Mouse (Mus musculus) CH12.LX (cell line): Measurements from ENCODE around the gene AF067061. TPM values are rescaled to one million over a fixed set of nuclear protein-coding genes. Genes with fewer than 3 reads are reported as not detected.
A peak's percentile ranks its signal among the peaks of the same experiment; 100 is the strongest.
"Not testable (repeated sequence)": the region's sequence is repeated elsewhere in the genome, so short reads cannot be mapped to it uniquely, and the experiment has no call there.

Experiments
- DNase-seq: peaks from one replicate; pipeline ENCODE4 v3.0.0-alpha.2; 2013; ENCODE audit errors: extremely low read depth
- H3K27ac ChIP-seq: 2 replicates; pipeline ENCODE4 v1.5.1; 2012; ENCODE audit warnings: low read depth, mild to moderate bottlenecking, control low read depth, moderate library complexity; ENCODE audit not compliant: insufficient read depth
- H3K27me3 ChIP-seq: replicated peaks from 2 replicates; pipeline ENCODE3; 2012; ENCODE audit warnings: inconsistent platforms
- H3K36me3 ChIP-seq, 2 experiments: replicated peaks in 1 of 2; 2 replicates each; pipeline versions ENCODE3 to v1.6.1; 2012; ENCODE audit warnings: inconsistent platforms in 1 of 2, low read length in 1 of 2, mild to moderate bottlenecking in 1 of 2, mixed read lengths in 1 of 2, moderate library complexity in 1 of 2; ENCODE audit not compliant: control insufficient read depth in 1 of 2, insufficient read depth in 1 of 2
- H3K4me1 ChIP-seq, 2 experiments: 2 replicates each; pipeline ENCODE4 v1.6.1; 2012; ENCODE audit warnings: inconsistent platforms in 1 of 2, moderate library complexity in 1 of 2; ENCODE audit not compliant: insufficient read depth in 2 of 2, control insufficient read depth in 1 of 2
- H3K4me2 ChIP-seq: 2 replicates; pipeline ENCODE4 v1.6.1; 2012; ENCODE audit warnings: low read depth, mild to moderate bottlenecking, control low read depth; ENCODE audit not compliant: poor library complexity, insufficient read depth, severe bottlenecking
- H3K4me3 ChIP-seq, 3 experiments: fragments of 150-350 bp in 1 of 3; sonication (generic) in 1 of 3; replicated peaks in 1 of 3; 2 replicates each; pipeline versions ENCODE3 to v1.5.1; 2011 to 2012; ENCODE audit warnings: low read depth in 2 of 3, low read length in 2 of 3, mild to moderate bottlenecking in 2 of 3, moderate library complexity in 2 of 3, control low read depth in 1 of 3, improper control_type of control experiment in 1 of 3, inconsistent platforms in 1 of 3, mixed read lengths in 1 of 3; ENCODE audit not compliant: poor library complexity in 1 of 3
- H3K79me2 ChIP-seq: replicated peaks from 2 replicates; pipeline ENCODE4 v1.6.1; 2012; ENCODE audit warnings: mild to moderate bottlenecking, moderate library complexity; ENCODE audit not compliant: control insufficient read depth, poor library complexity, insufficient read depth, severe bottlenecking; ENCODE audit errors: extremely low read depth
- H3K9ac ChIP-seq: 2 replicates; pipeline ENCODE4 v1.6.1; 2012; ENCODE audit warnings: low read depth, mild to moderate bottlenecking, control low read depth, moderate library complexity; ENCODE audit not compliant: insufficient read depth
- H3K9me3 ChIP-seq: replicated peaks from 2 replicates; pipeline ENCODE3; 2012; ENCODE audit warnings: low read length, inconsistent platforms, mixed read lengths
- BHLHE40 ChIP-seq: IDR thresholded peaks from 2 replicates; pipeline ENCODE4 v1.6.1; 2011; ENCODE audit warnings: mild to moderate bottlenecking, low read depth, low read length, improper control_type of control experiment
- CTCF ChIP-seq, 2 experiments: IDR thresholded peaks in 1 of 2; conservative IDR thresholded peaks in 1 of 2; 2 replicates each; pipeline ENCODE4 v1.5.1; 2011 to 2012; ENCODE audit warnings: low read depth in 2 of 2, low read length in 2 of 2, improper control_type of control experiment in 1 of 2, inconsistent platforms in 1 of 2, mild to moderate bottlenecking in 1 of 2, moderate library complexity in 1 of 2
- EP300 ChIP-seq: IDR thresholded peaks from 2 replicates; pipeline ENCODE4 v1.6.1; 2011; ENCODE audit warnings: low read length, improper control_type of control experiment
- ETS1 ChIP-seq: conservative IDR thresholded peaks from 2 replicates; pipeline ENCODE4 v1.6.1; 2012; ENCODE audit warnings: low read depth, mild to moderate bottlenecking, inconsistent platforms, low read length, improper control_type of control experiment, moderate library complexity
- IRF4 ChIP-seq: IDR thresholded peaks from 2 replicates; pipeline ENCODE4 v1.6.1; 2014; ENCODE audit warnings: low read depth, mild to moderate bottlenecking, inconsistent platforms, low read length, improper control_type of control experiment
- MEF2A ChIP-seq: IDR thresholded peaks from 2 replicates; pipeline ENCODE4 v1.6.1; 2014; ENCODE audit warnings: low read depth, mild to moderate bottlenecking, inconsistent platforms, low read length, improper control_type of control experiment, borderline replicate concordance
- NELFE ChIP-seq: IDR thresholded peaks from 2 replicates; pipeline ENCODE4 v1.6.1; 2011; ENCODE audit warnings: low read depth, low read length, improper control_type of control experiment
- POLR2A ChIP-seq: IDR thresholded peaks from 2 replicates; pipeline ENCODE4 v1.6.1; 2011; ENCODE audit warnings: low read depth, mild to moderate bottlenecking, improper control_type of control experiment, low read length
- RAD21 ChIP-seq: IDR thresholded peaks from 2 replicates; pipeline ENCODE4 v1.6.1; 2011; ENCODE audit warnings: low read depth, mild to moderate bottlenecking, low read length, improper control_type of control experiment, moderate library complexity
- RCOR1 ChIP-seq: conservative IDR thresholded peaks from 2 replicates; pipeline ENCODE4 v1.6.1; 2012; ENCODE audit warnings: low read depth, mild to moderate bottlenecking, inconsistent platforms, low read length, improper control_type of control experiment
- SMC3 ChIP-seq: IDR thresholded peaks from 2 replicates; pipeline ENCODE4 v1.6.1; 2011; ENCODE audit warnings: low read depth, low read length, improper control_type of control experiment
- TBP ChIP-seq: conservative IDR thresholded peaks from 2 replicates; pipeline ENCODE4 v1.6.1; 2011; ENCODE audit warnings: low read depth, low read length, improper control_type of control experiment
- TCF12 ChIP-seq: IDR thresholded peaks from 2 replicates; pipeline ENCODE4 v1.6.1; 2014; ENCODE audit warnings: low read depth, mild to moderate bottlenecking, inconsistent platforms, low read length, improper control_type of control experiment
- UBTF ChIP-seq: IDR thresholded peaks from 2 replicates; pipeline ENCODE4 v1.6.1; 2012; ENCODE audit warnings: low read depth, mild to moderate bottlenecking, inconsistent platforms, low read length, improper control_type of control experiment, moderate library complexity
- ZNF384 ChIP-seq: IDR thresholded peaks from 2 replicates; pipeline ENCODE4 v1.6.1; 2012; ENCODE audit warnings: low read depth, low read length, improper control_type of control experiment, inconsistent platforms
- dilution Hi-C: fragments of 300-500 bp; cut with MboI; formaldehyde crosslinking; loops from 2 replicates; pipeline ENCODE4 v1.14.3; 2020; ENCODE audit warnings: low sequenced_read_pairs; ENCODE audit not compliant: extremely low pct_unique_long_range_greater_than_20kb, extremely low pct_ligation_motif_present
- in situ Hi-C: fragments of 300-500 bp; cut with MboI; formaldehyde crosslinking; loops from 3 replicates; pipeline ENCODE4 v1.14.3; 2019; ENCODE audit warnings: low sequenced_read_pairs, low pct_ligation_motif_present, low pct_unique_long_range_greater_than_20kb, mixed read lengths
- polyA plus RNA-seq: library from polyadenylated mRNA; unstranded; fragments of >175 nt; gene quantifications from 2 replicates; pipeline ENCODE4 v1.2.1, GENCODE M21; 2012; ENCODE audit warnings: low read depth; ENCODE audit not compliant: insufficient read length
- total RNA-seq, 2 experiments: library from RNA; depleted of rRNA; stranded (reverse); fragments of 300-350 nt in 1 of 2; fragments of >200 nt in 1 of 2; gene quantifications; 2 replicates each; pipeline ENCODE4 v1.2.3; 2012 to 2014

AF067061 gene
- total and polyA plus RNA-seq, 3 experiments = 33.8 to 83.0 (median 41.9) TPM

DNA sequence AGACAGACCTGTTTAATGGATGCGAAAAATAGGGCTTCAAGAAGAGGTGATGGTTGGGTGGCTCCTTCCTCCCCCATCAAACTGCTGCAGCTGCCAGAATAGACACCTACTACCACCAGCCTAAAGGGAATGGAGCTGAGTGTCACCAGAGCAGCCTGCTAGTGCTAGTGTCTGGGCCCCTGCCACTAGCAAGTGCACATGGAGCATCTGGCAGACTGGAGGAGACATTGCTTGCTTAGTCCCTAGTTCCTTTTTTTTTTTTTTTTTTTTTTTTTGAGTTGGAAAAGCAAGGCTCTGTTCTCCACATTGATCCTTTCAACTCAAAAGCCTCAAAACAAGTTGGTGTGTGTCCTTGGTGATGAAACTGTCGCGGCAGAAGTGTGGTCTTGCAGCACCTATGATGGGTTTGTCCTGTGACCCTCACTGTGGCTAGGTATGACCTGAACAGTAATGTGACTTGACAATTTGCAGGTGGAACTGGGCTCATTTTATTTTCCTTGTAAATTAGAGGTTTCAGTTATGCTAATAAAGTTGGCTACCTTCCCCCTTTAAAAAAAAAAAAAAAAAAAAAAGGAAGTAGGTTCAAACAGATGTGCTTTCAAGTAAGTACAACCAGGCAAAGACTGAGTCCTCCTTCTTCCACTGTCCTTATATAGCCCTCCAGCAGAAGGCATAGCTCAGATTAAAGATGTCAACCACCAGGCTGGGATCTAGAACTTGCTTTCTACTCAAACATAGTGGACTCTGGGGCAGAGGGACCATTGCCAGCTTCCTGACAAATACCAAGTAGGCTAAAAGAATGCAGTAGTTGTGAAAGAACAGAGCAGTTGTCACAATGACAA is 3.9 kb upstream of the AF067061 start (continued):
- TF ChIP-seq TBP = peak; percentile 55
- TF ChIP-seq EP300 = peak; percentile 88
- TF ChIP-seq, all 38 proteins: peak for 15; not testable (repeated sequence) for 23

DNA sequence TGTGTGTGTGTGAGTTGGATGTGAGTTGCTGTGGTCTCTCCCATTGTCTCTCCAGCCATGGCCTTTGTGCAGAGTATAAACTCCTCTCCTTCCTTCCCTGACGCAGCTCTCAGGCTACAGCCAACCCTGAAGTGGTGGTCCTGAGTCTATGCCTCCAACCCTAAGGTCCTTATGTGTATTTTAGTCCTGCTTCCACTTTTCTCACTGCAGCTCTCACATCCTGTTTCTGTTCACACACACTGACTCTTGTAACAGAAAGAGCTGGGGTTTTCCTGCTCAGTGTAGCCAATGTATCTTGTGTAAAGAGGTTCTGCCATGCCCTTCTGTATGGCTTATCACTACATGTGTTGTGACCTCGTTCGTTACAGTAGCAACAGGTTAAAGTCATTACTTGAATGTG is 3.2 kb upstream of the AF067061 start:
- Histone ChIP-seq H3K27ac (peak overlapping the region; percentile 100), H3K4me2 (peak overlapping the region; percentile 88), H3K4me3 (peak overlapping the region in 1 of 3 experiments; percentile 28), H3K4me1 (peaks cover 8 to 30% of the 10 kb centered on the region in 2 experiments), H3K9ac (peak overlapping the region; percentile 43)
- H3K9me3 ChIP-seq, dilution Hi-C loops, H3K36me3 ChIP-seq, H3K79me2 ChIP-seq, H3K27me3 ChIP-seq, in situ Hi-C loops: not testable (repeated sequence)
- peak; percentile 65 for DNase-seq
- peak; percentile 55; the same call in 1 of the 2 replicates for TF ChIP-seq UBTF
- TF ChIP-seq NELFE = peak; percentile 28; the same call in 1 of the 2 replicates
- peak; percentile 82 for TF ChIP-seq IRF4
- TF ChIP-seq ETS1 = peak; percentile 53; the same call in 1 of the 2 replicates
- peak; percentile 66 for TF ChIP-seq TCF12
- TF ChIP-seq MEF2A = peak; percentile 74; the same call in 1 of the 2 replicates
- peak; percentile 68 for TF ChIP-seq ZNF384
- 0 out of 2 replicates have a peak, but pooled peaks have one; percentile 33 for TF ChIP-seq RCOR1
- peak; percentile 76 for TF ChIP-seq EP300
- peak; percentile 40; the same call in 1 of the 2 replicates for TF ChIP-seq TBP
- TF ChIP-seq POLR2A = peak; percentile 36
- TF ChIP-seq BHLHE40 = peak; percentile 38; the same call in 1 of the 2 replicates

DNA sequence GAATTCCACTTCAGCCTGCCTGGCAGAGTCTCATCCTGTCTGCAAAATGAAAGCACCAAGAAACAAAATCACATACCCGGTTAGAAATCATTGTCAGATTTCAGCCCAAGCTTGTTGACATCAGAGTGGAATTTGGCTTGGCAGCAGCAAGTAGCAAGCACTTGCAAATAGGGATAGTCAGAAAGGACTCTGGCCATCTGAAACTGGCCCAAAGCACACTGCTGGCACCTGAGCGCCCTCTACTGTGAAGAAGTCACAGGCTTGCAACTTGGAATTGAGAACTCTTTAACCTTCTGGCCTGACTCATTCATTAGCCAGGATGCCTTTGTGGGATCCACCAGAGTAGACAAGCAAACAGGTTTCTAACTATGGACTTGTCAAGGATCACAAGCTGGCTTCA is 14.9 kb downstream of the AF067061 start:
- H3K9me3 ChIP-seq, H3K27ac ChIP-seq, in situ Hi-C loops, dilution Hi-C loops, H3K4me2 ChIP-seq, H3K4me3 ChIP-seq, DNase-seq, H3K79me2 ChIP-seq, H3K36me3 ChIP-seq, H3K27me3 ChIP-seq: not testable (repeated sequence)
- TF ChIP-seq CTCF (conservative IDR thresholded peaks at IDR 0.05 in 1 of 2, IDR thresholded peaks at IDR 0.05 in 1 of 2; ENCODE audit: low read depth in 2 of 2, low read length in 2 of 2) = peak; percentile 19 to 61; a peak in 3 of 4 replicates
- TF ChIP-seq IRF4 = 0 out of 2 replicates have a peak, but pooled peaks have one; percentile 16
- TF ChIP-seq RAD21 = peak; percentile 53
- peak; percentile 68 for TF ChIP-seq SMC3
- Histone ChIP-seq H3K4me1 (peaks cover 3 to 18% of the 10 kb centered on the region in 2 experiments; a peak in 3 of 4 replicates), H3K9ac (peak overlapping the region; percentile 48; the same call in 1 of the 2 replicates)
